Mouse (Mus musculus) left cerebral cortex, postnatal 4 days (tissue): ENCODE measurements at regions not wholly inside any gene's neighbourhood (a gene's known extent, or its start where the extent isn't known, plus 50 kb on each side); places are given as distances from the start of the nearest gene placed in this dataset.

Source experiments
- DNase-seq: peaks from one replicate; pipeline ENCODE4 v3.0.0-alpha.2; 2022
- intact Hi-C: fragments of 180-260 bp; cut with DNase I; formaldehyde crosslinking; loops from one replicate; pipeline ENCODE4 v1.15.1; 2025

- DNase-seq: no peak
- intact Hi-C loops: no loop called here
Observed at GRCm38 (mm10) chr1:92286966-92287342, 91.5 kb upstream of the Hdac4 start.

DNA sequence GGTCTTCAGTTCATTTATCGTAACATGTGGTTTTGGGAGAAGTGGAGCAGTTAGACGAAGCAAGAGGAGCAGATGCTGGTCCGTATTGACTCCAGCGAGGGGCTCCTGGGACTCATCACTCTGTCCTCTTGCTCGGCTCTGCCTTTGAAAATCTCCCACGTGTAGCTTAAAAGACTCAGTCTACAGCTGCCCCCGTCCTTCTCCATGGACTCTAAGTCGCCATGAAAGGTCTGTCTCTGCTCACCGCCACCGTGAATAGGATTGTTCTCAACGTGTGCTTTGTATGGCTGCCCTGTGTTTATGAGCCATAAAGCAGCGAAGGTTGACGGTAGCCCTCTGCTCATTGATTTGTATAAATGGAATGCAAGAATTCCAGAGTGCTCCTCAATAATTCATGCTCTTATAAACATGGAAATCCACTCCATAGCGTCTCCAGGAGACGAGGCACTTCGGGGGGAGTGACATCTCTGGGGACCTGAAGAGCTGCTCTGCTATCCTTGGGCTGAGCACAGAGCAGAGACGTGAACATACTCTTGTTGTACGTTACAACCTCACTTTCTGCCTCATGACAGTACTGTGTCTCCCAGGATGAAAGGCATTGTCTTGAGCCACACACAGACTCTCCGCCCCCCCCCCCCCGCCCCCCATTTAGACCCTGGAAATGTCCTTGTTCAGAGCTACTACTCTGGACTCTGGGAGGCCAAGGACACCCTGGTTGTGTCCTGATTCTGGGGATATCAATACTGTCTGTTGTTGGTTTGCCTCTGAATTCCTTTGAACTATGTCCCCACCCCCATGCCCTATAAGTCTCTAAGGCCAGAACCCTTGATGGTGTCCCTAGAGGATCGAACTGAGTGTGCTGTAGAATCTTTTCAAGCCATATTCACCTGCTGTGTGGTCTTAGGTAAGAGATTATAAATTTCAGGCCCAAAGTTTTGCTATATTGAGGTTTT, 90.8 kb upstream of the Hdac4 start:
- no peak for DNase-seq
- intact Hi-C loops: no loop called here

DNA sequence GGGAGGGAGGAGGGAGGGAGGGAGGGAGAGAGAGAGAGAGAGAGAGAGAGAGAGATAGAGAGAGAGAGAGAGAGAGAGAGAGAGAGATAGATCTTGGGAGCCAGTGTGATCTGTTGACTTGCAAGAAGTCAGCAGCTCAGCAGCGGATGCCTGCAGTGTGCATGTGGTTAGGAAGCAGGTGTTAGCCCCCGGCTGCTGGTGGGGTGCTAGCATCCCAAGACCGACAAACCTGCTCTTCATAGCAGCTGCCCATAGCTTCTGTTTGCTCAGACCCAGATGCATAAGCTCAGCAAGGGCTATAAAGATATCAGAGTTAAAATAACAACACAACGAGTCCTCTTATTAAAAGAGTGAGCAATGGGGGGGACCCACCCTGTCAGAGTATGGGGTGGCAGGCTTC, 88.7 kb upstream of the Hdac4 start:
- intact Hi-C loops: no loop called here

DNA sequence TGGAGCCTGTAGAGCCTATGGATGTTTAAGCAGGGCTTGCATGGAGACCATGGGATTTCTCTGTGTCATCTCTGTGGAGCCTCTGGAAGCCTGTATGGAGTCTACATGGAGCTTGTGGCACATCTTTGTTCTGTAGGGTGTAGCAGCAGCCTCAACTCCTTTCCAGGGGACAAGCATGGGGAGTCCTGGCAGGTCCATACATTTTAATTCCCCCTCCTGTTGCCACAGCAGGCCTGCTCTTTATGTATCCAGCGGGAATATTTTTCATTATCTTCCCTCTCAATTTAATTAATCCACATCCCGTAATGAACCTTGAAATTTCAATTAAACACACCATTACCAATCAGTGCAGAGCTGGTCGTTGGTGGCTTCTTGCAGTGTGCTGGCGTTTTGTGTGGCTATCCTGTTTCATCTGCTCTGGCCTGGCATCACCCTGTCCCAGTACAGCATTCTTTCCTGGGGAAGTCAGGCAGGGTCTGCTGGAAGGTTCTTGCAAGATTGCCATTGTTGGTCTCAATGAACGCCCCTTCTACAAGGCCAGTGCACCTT, 81.8 kb upstream of the Hdac4 start:
- intact Hi-C loops: no loop called here
- no peak for DNase-seq

More for the DNA sequence above, 88.7 kb upstream of the Hdac4 start:
- no peak for DNase-seq

DNA sequence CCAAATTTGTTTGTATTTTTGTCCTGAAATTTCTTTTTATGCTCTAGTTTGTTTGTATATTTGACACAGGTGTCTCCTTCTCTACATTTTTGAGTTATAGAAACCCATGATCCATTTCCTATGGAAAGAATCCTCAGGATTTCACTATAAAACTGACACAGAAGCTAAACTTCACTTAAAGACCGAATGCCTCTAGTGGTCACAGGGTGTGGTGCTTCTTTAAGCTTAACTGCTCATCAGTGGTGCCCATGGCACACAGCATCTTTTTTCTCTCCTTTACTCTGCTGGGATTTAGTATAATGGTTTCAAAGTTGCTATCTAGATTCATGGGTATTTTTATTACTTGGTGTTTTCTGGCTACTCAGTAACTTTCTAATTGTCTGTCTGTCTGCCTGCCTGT, 79.9 kb upstream of the Hdac4 start:
- intact Hi-C loops: no loop called here
- no peak for DNase-seq

DNA sequence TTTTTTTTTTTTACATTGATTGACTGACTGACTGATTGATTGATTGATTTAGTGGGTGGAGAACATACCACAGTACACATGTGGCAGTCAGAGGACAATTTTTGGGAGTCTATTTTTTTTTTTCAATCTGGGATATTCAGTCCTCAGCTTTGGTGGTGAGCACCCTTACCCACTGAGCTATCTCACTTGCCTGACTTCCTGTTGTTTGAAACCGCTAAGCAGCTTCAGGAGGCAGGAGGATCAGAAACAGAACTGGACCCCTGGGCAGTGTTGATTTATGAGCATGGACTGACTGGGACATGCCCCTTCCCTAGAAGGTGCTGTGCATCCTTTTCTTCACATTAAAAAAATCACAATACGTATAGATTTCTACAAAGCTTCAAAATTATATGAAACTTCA, 78.3 kb upstream of the Hdac4 start:
- intact Hi-C loops: no loop called here

GRCm38 (mm10) chr1:92271676-92272291, 76.3 kb upstream of the Hdac4 start:
- no peak for DNase-seq
- intact Hi-C loops: no loop called here

More for the DNA sequence above, 78.3 kb upstream of the Hdac4 start:
- DNase-seq: no peak

GRCm38 (mm10) chr1:92270486-92271058, 75.1 kb upstream of the Hdac4 start:
- intact Hi-C loops: no loop called here
- no peak for DNase-seq

DNA sequence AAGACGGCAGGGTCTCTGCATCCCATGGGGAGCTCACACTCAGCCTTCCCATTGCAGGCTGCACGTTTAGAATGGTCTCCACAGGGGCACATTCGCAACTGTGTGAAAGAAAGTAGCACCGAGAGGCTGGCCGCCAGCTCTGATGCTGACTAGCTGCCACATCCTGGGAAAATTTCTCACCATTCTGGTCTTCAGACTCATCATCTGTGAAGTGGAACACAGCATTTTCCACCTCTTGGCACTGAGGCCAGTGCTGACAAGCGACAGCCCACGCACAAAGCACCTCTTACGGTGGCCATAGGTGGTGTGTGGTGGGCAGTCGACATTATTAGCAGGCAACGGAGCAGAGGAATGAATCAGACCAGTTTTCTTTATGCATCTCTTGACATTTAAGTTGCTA, 74.0 kb upstream of the Hdac4 start:
- intact Hi-C loops: no loop called here

DNA sequence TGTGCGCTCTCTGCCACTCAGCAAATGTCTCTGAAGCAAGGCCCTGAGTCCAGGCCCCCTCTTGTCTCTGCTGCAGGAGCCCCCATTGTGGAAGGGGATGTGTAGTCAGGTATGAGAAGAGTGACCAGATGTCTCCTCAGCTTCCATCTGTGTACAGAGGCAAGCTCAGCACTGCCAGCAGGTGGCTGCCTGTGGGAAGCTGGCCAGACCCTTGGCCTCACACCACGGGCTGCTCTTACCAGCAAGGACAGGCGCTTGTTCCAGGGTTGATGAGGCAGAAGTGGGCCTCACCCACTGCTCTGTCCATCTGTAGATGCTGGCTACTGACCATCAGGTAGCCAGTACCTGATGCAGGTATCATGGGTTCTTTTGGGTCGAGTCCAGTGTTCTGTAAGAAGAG, 69.4 kb upstream of the Hdac4 start:
- DNase-seq: peak; percentile 73
- intact Hi-C loops: no loop called here

More for the DNA sequence above, 74.0 kb upstream of the Hdac4 start:
- no peak for DNase-seq

DNA sequence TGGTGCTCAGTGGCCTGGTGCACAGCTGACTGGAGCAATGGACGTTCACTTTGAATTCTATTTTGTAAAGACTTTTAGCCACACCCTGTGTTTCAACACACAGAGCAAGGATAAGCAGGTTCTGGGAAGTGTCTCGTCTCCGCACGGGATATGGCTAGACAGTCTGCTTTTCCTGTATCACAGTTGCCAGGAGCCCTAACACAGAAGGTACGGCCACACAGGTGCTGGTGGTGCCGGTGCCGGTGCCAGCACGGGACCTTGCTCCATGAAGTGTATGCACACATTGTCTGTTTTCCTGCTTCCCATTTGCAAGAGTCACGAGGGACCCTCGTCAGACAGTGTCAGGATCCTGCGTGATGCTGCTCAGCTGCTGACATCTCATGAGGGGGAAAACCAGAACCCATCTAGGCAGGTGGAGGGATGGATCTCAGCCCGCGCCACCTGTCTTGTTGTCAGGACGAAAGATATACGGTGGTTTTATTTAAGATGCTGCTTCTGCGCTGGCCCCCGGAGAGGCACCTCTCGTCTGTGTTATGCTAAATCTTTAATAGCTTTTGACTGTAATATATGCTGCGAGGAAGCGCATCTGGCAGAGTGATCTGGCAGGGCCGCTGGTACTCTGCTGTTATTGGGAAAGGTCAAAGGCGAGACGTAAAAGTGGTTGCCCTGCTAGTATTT, 64.4 kb upstream of the Hdac4 start:
- intact Hi-C loops: no loop called here
- DNase-seq: no peak

DNA sequence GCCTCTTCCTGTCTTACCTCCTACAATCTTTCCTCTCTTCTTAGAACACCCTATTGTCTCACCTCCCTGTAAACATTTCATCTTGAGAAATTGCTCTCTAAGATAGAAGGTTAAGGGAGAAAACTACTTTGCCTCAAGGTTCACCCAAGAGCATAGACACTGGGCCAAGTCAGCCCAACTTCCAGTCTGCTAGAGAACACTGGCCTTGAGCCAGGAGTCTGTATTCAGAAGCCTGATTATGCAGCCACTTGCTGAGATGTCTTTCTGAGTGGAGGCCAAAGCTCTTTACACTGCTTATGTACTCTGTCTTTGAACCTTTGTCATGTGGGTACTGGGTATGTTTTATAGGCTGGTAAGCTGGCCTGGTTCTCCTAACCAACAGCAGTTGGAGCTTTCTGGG, 62.5 kb upstream of the Hdac4 start:
- intact Hi-C loops: no loop called here
- DNase-seq: peak; percentile 56

DNA sequence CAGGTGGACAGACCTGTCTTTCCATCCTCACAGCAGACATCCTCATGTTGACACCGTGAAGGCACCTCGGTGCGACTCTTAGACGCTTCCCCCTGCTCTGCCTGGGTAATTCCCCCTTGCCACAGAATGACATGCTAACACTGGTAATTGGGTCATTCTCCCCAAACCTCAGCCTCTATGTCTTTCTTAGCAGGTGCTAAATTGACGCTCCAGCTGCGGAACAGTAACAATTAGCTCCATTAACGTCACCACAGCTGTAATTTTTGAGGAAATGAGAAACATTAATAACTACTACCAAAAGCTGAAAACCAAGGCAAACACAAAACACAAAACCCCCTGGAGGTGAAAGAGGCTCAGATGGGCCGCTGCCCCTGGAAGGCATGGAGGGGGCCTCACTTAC, 57.6 kb upstream of the Hdac4 start:
- no peak for DNase-seq
- intact Hi-C loops: no loop called here

GRCm38 (mm10) chr1:92250594-92251463, 55.3 kb upstream of the Hdac4 start:
- no peak for DNase-seq
- intact Hi-C loops: no loop called here
